Mouse (Mus musculus) olfactory bulb, adult 2 months (tissue): ENCODE results near the gene Gstm5. TPM values are rescaled to one million over a fixed set of nuclear protein-coding genes. Genes with fewer than 3 reads are reported as not detected.
A peak's percentile ranks its signal among the peaks of the same experiment; 100 is the strongest.

ENCODE experiments used
- H3K27ac ChIP-seq: fragments of 200-500 bp; 2 replicates; pipeline ENCODE4 v1.5.1; 2012; ENCODE audit warnings: low read depth, low read length; ENCODE audit not compliant: insufficient read depth
- H3K4me1 ChIP-seq: fragments of 200-500 bp; 2 replicates; pipeline ENCODE4 v1.6.1; 2012; ENCODE audit warnings: low read length; ENCODE audit not compliant: control insufficient read depth, insufficient read depth
- H3K4me3 ChIP-seq: fragments of 200-500 bp; 2 replicates; pipeline ENCODE4 v1.5.1; 2012; ENCODE audit warnings: mild to moderate bottlenecking, low read depth, low read length, moderate library complexity; ENCODE audit not compliant: insufficient read depth
- CTCF ChIP-seq: fragments of 200-500 bp; IDR thresholded peaks from 2 replicates; pipeline ENCODE4 v1.5.1; 2012; ENCODE audit warnings: low read depth, mild to moderate bottlenecking, low read length, moderate library complexity; ENCODE audit not compliant: insufficient read depth
- POLR2A ChIP-seq: fragments of 200-500 bp; IDR thresholded peaks from 2 replicates; pipeline ENCODE4 v1.6.1; 2012; ENCODE audit warnings: mild to moderate bottlenecking, low read depth, low read length, moderate library complexity; ENCODE audit not compliant: insufficient read depth
- WGBS: fragments of 180-500 bp; shearing (Covaris S2); methylation state at CpG from one replicate; pipeline ENCODE4 v1.1.7; 2018; 5-methylcytosine and 5-hydroxymethylcytosine counted together
- polyA plus RNA-seq: library from polyadenylated mRNA; stranded (reverse); fragments of >200 nt; gene quantifications from 2 replicates; pipeline ENCODE4 v1.2.4, GENCODE M21; 2012; ENCODE audit warnings: low replicate concordance; ENCODE audit not compliant: missing spikeins, insufficient read depth, insufficient read length

Gene Gstm5
- polyA plus RNA-seq, 1 experiment = not detected

DNA sequence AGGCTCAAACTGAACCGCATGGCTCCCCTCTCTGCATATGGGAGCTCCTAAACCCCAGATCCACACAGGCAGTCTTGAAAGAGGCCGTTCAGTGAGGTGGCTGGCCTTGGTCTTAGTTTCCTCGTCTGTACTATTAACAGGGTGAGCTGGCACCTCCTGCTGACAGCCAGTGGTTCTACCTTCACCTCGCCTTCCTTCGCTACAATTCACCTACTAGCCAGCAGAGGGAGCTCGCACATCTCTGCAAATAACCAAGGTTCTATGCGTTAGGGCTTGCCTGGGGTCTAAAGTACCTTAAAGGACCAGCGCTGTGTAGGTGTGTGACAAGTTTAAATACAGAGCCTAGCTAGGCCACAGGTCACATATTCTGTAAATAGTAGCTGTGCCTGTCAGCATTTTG is 28.5 kb upstream of the Gstm5 start:
- H3K4me3 ChIP-seq = no peak overlapping the region
- peak; percentile 66 for TF ChIP-seq CTCF
- TF ChIP-seq POLR2A = no peak
- H3K4me1 ChIP-seq = peaks cover 11% of the 10 kb centered on the region
- 6% methylated on average over 8 of the region's 8 CpGs for WGBS
- H3K27ac ChIP-seq = no peak overlapping the region

DNA sequence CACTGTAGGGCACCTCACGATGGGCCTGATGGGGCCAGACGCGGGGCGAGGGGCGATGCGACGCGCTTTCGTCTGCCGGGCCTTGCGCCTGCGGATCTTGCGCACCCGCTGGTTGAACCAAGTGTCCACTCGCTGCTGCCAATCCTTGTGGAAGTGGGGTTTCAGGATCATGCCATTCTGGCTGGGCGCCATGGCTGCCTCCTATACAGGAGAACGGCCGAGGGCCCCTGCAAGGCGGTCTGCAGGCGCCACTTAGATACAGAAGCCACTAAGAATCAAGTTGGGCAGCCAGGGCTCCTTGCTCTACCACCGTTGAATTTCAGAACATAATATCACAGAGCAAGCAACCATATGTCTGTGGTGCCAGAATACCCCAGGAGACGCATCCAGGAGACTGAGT is 27.2 kb upstream of the Gstm5 start:
- H3K27ac ChIP-seq = 0 out of 2 replicates have a peak overlapping the region, but pooled peaks have one; percentile 58
- H3K4me1 ChIP-seq = peaks cover 11% of the 10 kb centered on the region
- WGBS = 92% methylated on average over 22 of the region's 22 CpGs
- H3K4me3 ChIP-seq = no peak overlapping the region
- TF ChIP-seq CTCF (no peak), POLR2A (no peak)

- Histone ChIP-seq H3K4me1 (peaks cover 11% of the 10 kb centered on the region), H3K27ac (peak overlapping the region; percentile 58), H3K4me3 (no peak overlapping the region)
- TF ChIP-seq POLR2A (no peak), CTCF (no peak)
- 23% methylated on average over 7 of the region's 7 CpGs for WGBS
Measured at GRCm38 (mm10) chr3:107869097-107869496, 26.5 kb upstream of the Gstm5 start.

DNA sequence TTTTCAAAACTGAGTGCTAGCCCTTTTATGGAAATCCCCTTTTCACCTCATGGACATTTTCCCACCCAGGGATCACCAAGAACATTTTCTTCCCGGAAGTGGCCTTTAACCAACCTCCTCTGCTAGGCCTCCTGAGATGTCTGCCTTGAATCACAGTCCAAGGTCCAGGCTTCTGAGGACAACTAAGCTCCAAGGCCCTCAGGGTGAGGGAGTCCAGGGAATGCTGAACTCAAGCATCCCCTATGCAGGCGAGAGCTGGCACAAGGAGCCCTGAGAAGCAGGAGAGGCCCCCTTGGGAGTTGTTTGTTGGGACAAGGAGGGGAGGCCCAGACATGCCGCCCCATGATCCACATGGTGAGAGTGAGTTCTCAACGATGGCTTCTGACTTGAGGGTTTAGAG is 25.7 kb upstream of the Gstm5 start:
- TF ChIP-seq CTCF (no peak), POLR2A (no peak)
- 78% methylated on average over 4 of the region's 4 CpGs for WGBS
- H3K4me3 ChIP-seq = no peak overlapping the region
- peak overlapping the region; percentile 42; the same call in 1 of the 2 replicates for H3K27ac ChIP-seq
- peaks cover 11% of the 10 kb centered on the region for H3K4me1 ChIP-seq

- peaks cover 12% of the 10 kb centered on the region for H3K4me1 ChIP-seq
- TF ChIP-seq POLR2A (no peak), CTCF (no peak)
- 71% methylated on average over 24 of the region's 24 CpGs for WGBS
Measured at GRCm38 (mm10) chr3:107873335-107874251, 22.0 kb upstream of the Gstm5 start.

GRCm38 (mm10) chr3:107875231-107875630 is 20.4 kb upstream of the Gstm5 start:
- H3K4me3 ChIP-seq = no peak overlapping the region
- WGBS = 70% methylated on average over 6 of the region's 6 CpGs
- TF ChIP-seq CTCF = no peak
- TF ChIP-seq POLR2A = no peak
- H3K4me1 ChIP-seq = 0 out of 2 replicates have a peak, but pooled peaks cover 4% of the 10 kb centered on the region
- no peak overlapping the region for H3K27ac ChIP-seq

More at GRCm38 (mm10) chr3:107873335-107874251, 22.0 kb upstream of the Gstm5 start:
- Histone ChIP-seq H3K27ac (no peak overlapping the region), H3K4me3 (no peak overlapping the region)

- Histone ChIP-seq H3K4me1 (0 out of 2 replicates have a peak, but pooled peaks cover 4% of the 10 kb centered on the region), H3K4me3 (no peak within 1 kb of the TSS), H3K27ac (no peak within 1 kb of the TSS)
- 95% methylated on average over 5 of the region's 5 CpGs for WGBS
- TF ChIP-seq CTCF (no peak), POLR2A (no peak)
Measured at GRCm38 (mm10) chr3:107877005-107877404, 18.6 kb upstream of the Gstm5 start, which contains the start of gene Eps8l3. TSS of gene Eps8l3 (plus strand) at chr3:107877229.

GRCm38 (mm10) chr3:107877747-107878736 is 17.6 kb upstream of the Gstm5 start:
- no peak for TF ChIP-seq POLR2A
- TF ChIP-seq CTCF = no peak
- no peak overlapping the region for H3K4me3 ChIP-seq
- 0 out of 2 replicates have a peak, but pooled peaks cover 4% of the 10 kb centered on the region for H3K4me1 ChIP-seq
- H3K27ac ChIP-seq = no peak overlapping the region
- whole genome bisulfite sequencing = 69% methylated on average over 12 of the region's 12 CpGs
